Mouse (Mus musculus) mature B cell (primary cell): Measurements from ENCODE around the gene Sh2b1.

Source experiments
- in situ Hi-C: fragments of 300-500 bp; cut with MboI; formaldehyde crosslinking; loops from 2 replicates; pipeline ENCODE4 v1.14.3; 2019

Sh2b1 gene

DNA sequence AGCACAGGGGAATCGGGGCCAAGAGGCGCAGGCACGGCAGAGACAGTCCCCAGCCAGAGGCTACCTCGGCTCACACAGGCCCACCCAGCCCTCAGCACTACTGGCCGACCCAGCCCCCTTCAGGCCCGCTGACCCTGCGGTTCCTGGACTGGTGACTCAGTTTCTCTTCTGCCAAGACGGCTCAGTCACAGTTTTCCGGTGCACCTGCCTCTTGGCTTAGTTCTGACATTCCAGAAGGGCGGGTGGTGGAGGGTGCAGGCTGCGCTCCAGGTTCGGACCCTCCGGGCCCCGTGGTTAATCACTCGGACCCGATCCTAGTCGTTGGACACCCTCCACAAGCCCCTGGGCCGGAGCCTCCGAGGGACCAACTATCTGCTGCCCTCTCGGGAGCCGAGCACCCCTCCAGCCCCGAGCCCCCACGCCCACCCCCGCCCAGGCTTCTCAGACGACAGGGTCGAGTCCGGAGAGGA lies 703 bp downstream of the Sh2b1 start:
- in situ Hi-C loops, result no loop called here

DNA sequence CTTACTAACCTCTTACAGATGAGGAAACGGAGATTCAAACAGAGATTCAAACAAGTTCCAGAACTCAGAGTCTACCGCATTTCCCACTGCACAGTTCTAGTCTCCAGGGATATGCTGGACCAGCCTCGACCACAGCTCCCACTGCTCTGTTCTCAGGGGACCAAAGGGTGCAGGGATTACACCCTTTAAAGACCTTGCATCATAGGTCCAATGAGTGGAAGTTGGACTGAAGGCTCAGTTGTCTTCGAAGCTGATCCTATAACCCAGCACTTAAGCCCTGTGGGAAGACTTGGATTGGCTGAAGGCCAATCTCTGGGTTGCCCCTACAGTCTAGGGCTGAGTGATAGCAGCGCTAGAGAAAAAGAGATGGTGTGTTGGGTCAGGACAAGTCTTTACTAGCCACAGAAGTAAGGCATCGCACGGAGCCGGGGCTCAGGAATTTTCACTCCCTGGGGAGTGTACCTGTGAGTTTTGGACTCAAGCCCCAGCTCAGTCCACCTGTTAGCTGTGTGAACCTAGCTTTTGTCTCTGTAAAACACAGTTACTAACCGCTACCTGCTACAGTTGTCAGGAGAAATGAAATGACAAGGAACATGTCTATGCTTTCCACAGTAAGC lies 1.6 kb downstream of the Sh2b1 start:
- in situ Hi-C loops, result no loop called here

DNA sequence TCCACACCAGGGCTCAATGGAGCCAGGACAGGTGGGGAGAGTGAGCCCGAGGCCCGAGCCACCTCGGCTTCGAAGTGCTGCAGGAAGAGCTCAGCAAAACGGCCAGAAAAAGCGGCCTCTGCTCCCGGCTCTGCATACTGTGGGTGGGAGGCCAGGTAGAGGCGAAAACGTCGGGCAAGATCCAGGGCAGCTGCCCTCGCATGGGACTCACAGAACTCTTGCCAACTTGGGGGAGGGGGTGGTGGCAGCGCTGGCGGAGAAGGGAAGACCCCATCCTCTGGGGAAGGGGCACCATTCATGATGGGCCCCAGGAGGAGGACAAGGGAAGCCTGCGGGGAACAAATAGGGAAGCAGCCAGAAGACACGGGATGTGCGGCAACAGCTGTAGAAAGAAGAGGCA lies 2.5 kb downstream of the Sh2b1 start:
- in situ Hi-C loops, result no loop called here

DNA sequence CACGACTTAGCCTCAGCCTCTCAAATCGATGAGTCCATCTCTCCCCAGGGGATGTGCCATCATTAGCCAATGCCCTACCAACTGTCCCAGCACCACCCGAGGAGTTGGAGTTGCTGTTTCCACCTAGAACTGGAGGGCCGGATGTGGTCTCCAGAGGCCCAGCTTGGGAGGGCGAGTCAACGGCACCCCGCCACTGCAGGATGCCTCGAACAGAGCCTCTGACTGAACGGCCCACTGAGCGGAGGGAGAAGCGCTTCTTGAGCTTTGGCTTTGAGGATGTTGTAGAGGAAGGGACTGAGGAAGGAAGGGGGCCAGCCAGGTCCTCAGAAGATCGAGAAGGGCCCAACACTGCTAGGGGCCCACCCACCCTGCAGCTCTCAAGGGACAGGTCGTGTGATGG lies 2.9 kb downstream of the Sh2b1 start:
- in situ Hi-C loops, result no loop called here

DNA sequence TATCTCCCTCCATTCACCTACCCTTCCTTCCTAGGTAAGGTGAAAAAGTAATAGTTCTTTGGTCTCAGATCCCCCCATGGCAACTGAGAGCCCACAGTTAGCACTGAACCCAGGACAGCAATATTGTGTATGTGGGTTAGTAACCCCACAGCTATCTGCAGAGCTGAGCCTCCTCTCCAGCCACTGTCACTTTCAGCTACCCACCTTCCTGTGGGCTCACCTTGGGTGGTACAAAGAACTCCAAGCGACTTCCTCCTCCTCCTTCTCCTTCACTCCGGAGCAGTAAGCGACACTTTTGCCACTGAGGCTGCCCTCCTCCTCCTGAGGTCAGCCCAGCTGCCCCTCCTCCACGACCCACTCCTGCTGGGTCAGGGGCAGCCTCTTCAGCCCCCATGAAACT lies 3.4 kb downstream of the Sh2b1 start:
- in situ Hi-C loops, result no loop called here

DNA sequence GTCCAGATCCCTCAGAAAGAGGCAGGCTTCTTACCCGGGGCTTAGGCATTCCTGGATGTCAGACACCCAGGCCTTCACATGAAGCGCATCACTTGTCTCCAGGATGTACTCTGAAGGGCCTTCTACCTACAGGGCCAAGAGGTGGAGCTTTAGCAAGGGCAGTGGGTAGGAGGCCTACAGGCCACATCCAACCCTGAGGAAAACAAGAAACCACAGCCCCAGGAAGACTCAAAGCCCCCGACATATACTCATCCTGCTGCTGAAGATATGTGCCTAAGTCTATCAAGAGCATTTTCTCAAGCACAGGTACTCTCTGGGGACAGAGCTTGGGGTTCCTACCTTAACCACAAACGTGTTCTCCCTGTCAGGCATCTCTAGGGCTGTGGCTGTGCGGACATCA lies 3.9 kb downstream of the Sh2b1 start:
- in situ Hi-C loops, result no loop called here

DNA sequence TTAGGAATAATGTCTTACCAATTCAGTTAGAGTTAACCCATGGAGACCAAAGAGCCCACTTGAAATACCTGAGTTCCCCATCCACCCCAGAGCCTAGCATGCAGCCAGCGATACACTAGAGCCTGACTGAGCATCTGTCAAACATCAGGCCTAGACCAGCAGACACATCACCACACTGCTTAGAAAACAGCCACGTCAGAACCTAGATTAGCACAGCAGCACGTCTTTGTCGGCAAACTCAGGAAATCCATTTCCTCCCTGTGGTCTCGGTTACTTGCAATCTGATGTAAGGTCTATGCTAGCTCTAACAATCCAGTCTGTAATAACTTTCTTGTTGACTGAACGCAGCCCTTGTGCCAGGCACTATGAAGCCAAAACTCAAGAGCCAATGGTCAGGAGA lies 5.1 kb downstream of the Sh2b1 start:
- in situ Hi-C loops, result no loop called here

DNA sequence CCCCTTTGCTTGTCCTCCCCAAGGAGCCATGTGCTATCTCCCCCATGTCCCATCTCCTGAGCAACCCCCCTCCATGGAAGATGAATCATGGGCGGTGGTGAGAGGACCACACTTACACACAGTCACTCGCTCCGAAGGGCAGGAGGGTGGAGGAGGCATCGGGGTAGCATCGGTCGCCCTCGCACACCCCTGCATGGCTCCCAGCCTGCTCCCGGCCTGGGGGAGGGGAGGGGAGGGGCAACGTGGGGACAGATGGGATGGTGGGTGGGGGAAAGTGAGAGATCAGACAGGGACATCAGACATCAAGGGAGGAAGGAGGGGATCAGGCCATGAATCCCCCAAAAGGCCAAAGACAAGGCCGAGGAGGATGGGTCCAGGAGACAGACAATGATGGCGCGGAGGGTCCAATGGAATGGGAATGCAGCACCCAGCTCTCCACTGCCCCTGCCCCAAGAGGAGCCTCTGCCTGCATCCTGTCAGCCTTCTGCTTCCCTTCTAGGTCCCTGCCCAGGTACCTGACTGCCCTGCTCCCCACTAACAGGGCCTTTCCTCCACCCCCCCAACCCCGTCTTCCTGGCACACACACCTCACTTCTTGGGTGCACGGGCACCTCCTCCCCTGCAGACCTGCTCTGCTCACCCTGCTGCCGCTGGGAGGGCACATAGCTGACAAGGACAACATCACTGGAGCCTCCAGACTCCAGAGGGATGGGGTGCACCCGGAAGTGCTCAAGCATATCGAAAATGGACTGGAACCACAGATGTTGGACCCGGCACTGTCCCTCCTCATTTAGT lies 7.2 kb downstream of the Sh2b1 start:
- in situ Hi-C loops, result no loop called here

DNA sequence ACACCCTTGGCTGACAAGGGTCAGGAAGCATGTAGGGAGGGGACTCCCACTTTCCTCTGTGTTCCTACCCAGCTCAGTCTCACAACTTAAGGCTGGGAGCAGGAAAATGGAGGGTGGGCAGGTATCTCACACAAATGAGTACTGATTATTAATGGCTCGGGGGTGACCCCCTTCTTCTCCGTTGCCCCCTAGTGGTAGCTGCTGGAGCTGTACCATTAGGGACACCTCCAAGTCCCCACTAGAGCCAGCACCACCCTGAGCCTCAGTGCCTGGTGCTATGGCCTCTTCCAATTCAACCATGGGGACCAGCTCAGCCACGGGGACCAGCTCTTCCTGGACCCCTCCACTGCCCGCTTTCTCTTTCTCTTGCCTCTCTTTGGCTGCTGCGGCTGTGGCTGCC lies 8.0 kb downstream of the Sh2b1 start:
- in situ Hi-C loops, result no loop called here

DNA sequence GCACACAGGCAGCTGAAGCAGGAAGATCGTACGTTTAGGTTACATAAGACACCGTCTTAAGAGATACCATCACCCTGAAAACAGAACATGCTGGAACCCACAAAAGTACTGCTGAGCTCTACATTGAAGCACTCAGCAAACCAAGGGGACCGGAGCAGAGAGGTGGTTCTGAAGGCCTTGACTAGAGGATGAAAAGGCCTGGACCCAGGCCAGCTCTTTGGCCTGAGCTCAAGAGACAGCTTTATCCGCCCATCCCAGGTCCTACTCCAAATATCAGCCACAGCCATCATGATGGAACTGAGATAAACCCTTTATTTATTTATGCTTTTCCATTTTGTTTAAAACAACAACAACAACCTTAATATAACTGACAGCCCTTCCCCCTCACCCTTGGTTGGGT lies 8.5 kb downstream of the Sh2b1 start:
- in situ Hi-C loops, result no loop called here

DNA sequence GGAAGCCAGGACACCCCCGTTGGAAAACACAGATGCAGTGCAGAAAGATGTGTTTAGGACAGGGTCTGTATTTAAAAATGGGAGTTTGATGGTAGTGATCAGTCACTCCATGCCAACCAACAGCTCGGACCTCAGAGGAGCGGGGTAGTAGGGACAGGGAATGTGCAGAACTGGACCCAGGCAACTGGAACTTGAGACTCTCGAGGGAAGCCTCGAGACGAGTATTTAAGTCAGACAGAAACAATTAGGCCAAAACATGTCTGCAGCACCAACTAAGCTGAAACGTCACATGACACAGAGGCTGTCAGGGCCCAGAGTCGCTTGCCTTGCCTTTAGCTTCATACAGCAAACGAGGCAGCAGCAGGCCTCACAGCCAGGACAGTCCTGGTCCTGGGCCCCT lies 9.1 kb downstream of the Sh2b1 start:
- in situ Hi-C loops, result no loop called here

DNA sequence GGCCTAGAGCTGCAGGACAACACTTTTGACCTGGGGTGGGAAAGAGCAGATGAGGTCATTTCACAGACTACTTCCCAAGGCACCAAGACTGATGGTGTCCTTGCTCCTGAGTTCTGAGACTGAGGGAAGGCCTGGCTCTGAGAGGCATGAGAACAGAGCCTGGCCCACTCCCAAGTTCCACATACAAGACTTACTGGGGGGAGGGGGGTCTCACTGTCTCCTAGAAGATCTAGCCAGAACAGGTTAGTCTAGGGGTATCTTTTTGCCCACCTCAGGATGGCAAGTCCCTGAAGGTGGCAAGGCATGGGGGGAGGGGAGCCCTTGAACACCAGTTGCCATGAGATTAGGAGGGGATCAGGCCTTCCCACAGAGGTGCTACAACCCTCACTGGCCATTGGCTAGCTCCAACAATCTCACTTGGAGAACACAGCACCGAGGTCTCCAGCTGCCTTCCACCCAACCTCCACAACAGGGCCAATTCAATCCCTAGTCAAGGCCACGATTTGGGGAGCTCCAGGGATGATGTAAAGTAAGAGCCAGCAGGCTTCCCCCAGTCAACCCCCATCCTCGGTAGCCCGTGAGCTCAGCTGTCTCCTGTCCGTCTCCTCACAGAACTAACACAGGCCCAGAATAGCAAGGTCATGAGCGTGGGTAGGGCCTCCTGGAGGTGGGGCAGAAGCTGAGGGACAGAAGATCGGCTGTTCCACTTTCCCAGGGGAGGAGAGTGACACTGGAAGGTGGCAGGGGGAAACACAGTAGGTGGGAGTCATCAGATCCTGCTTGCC lies 9.8 kb downstream of the Sh2b1 start:
- in situ Hi-C loops, result no loop called here

DNA sequence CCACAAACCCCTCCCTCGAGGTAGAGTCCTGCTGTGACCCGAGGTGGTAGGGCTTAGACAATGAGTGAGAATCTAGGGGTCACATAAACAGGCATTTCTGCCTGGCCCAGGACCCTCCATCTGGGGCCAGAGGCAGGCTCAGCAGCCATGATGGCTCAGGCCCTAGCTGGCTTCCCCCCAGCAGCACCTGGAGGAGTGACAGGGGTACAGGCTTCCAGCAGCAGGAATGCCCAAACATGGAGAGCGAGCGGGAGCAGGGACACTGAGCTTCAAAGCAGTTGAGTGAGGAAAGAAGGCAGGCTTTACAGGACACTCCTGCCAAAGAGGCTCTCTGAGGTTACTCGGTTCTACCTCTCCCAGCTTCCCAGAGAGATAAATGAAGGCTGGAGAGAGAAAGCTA lies 10.4 kb downstream of the Sh2b1 start:
- in situ Hi-C loops, result no loop called here

DNA sequence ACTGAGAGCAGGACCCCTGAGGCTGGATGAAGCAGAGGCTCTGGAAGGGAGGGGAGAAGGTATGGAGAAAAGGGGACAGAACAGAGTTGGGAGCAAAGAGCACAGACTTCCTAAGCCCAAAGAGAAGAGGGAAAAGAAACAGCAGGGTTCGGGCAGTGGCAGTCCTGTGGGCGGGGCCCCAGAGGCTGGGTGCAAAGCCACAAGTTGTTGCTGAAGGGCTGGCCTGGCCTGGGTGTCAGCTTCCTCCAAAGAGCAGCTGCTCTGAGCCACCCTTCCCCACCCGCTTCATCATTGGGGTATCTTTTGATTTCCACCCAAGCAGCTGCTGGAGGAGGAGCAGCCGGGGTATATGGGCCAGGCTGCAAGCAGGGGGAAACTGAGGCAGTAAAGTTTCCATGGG lies 11.1 kb downstream of the Sh2b1 start:
- in situ Hi-C loops, result no loop called here

DNA sequence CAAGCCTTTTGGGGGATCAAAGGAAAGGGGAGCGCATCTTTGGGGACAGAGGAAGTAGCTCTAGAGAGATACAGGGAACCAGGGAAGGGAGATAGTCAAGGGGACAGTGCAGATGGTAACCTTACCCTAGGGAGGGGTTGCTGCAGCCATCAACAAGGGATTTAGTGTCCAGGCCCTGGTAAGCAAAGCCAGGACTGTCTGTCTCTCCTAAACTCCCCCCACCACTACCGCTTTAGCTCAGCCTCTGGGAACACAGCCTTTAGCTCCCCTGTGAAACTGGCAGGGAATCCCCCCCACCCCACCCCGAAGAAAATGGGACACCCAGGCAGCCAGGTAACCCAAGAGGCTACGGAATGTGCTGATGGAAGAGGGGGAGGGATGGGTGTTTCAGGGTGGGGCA lies 11.7 kb downstream of the Sh2b1 start:
- in situ Hi-C loops, result no loop called here

DNA sequence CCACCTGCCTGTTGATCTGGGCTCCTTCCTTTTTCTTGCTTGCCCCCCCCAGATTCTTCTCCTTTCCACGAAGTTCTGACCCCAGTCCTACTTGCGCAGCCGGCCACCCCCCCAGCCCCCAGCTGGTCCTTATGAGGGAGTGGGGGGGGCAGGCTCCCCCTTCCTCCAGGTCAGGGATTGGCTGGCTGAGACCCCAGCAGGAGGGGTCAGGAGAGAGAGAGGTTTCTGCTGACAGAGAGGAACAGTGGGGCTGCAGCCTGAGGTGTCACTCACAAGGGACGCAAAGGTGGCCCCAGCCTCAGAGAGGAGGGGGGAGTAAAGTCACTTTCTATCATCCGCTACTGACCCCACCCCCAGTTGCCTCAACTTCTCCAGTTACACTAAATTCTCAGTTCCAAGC lies 12.2 kb downstream of the Sh2b1 start, which contains the start of gene Atp2a1:
Atp2a1 (minus strand) TSS at position 105 of the 400 bp plus-strand sequence.
- in situ Hi-C loops, result no loop called here

DNA sequence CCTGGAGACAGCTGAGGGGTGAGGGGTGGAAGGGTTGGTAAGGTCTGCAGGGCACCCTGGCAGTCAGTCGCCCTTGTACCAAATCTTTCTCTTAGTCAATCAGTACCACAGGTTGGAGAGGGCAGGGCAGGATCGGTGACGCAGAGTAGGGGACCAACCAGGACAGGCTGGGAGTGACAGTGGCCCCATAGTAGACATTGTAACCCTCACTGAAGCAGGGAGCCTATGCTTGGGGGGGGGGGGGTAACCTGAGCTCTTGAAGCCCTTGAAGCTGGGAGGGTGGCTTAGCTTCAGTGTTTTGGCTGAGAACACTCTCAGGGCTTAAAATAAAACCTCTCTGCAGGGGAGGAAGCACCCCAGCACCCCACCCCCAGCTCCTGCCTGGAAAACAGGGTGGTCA lies 13.6 kb downstream of the Sh2b1 start:
- in situ Hi-C loops, result no loop called here

DNA sequence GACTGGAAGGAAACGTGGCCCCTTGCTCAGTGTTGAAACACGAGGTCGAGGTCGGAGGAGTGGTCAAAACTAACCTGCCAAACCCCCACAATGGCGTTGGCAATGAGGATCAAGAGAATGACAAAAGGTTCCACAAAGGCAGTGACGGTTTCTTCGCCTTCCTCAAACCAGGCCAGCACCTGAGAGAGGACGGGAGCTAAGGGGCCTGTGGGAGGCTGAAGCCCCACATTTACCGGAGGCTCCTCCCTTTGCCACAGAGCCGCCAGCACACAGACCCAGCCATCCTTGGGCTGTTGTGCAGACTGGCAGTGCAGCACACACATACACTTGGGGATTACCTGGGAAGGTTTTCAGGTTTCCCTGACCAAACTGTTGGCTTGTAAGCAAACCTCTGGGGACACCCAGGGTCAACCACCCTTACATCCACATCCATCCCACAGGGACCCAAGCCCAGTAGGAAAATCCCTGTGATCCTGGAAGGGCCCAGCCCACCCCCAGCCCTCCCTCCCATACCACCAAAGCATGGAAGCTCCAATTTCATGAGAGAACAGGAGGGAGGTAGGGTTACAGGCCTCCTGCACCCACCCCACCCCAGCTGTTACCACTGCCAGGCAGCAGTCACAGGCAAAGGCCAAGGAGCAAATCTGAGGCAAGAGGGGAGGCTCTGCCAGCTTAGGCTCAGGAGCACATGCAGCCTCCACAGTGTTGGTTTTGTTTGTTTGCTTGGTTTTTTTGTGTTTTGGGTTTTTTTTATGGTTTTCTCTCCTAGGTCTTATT lies 14.4 kb downstream of the Sh2b1 start:
- in situ Hi-C loops, result no loop called here

DNA sequence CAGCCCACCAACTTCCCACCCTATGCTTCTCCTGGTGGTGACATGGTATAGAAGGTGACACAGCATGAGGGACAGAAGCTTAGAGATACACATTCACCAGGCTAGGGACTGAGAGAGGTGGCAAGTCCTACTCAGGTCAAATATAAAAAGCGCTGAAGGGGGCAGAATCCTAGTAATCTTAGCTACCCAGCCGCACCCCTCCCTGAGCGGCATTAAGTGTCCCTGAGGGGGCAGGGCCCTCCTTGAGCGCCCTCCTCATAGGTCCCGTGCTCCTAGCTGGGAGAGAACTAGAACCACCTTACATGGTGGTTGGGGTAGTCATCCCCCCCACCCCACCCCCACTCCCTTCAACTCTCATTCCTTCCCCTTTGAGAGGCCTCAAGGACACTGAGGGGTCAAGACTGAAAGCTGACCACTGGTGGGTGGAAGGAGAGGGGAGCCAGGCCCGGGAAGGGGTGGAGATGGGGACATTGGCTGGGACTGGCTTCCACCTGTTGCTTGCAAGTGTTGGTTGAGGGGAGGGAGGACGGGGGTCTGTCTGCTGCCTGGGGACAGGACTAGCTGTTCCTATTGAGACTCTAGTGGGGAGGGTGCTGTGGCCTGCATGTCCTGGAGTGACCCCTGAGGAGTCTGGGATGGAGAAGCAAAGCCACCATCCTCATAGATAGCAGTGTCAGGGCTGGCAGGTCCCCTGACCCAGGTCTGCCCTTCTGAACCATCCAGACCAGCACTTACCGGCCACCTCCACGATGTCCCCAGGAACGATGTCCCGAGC lies 16.2 kb downstream of the Sh2b1 start:
- in situ Hi-C loops, result no loop called here

DNA sequence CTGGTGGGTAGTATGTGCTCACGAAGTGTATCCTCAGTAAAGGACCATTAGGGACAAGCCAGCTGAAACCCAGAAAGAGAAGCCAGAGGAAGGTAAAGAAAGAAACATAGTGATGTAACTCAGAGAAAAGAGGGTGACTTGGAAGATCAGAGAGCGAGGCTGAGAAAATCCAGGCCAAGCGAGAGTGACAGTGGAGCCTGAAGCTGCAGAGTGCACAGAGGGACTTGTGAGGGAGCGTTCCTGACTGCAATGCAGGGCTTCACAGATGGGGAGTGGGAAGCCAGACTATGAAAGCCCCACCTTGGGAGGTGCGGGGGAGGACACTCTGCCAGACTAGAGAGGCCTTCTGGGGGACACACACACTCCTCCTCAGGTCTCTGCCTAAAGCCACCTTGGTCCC lies 17.0 kb downstream of the Sh2b1 start:
- in situ Hi-C loops, result no loop called here
